Mouse (Mus musculus) layer of hippocampus, postnatal 36 days (tissue): ENCODE measurements around the gene Map7. TPM values are rescaled to one million over a fixed set of nuclear protein-coding genes. Genes with fewer than 3 reads are reported as not detected.
A peak's percentile ranks its signal among the peaks of the same experiment; 100 is the strongest.

Source experiments
- DNase-seq, 2 experiments: peaks; one replicate each; pipeline ENCODE4 v3.0.0; 2022
- total RNA-seq, 2 experiments: library from RNA; stranded (reverse); gene quantifications; 2 replicates each; pipeline ENCODE4 v1.2.3; 2021

The Map7 gene
- total RNA-seq, 2 experiments from 2014 or later: 104 to 121 TPM

GRCm38 (mm10) chr10:20234466-20234865 lies 86.2 kb downstream of the Map7 start:
- no peak for DNase-seq

GRCm38 (mm10) chr10:20235656-20236055 lies 87.4 kb downstream of the Map7 start:
- DNase-seq: no peak

- no peak for DNase-seq
Observed at GRCm38 (mm10) chr10:20236241-20236640, 88.0 kb downstream of the Map7 start.

- DNase-seq: no peak
Observed at GRCm38 (mm10) chr10:20238281-20238680, 90.0 kb downstream of the Map7 start.

GRCm38 (mm10) chr10:20240858-20241257 lies 92.6 kb downstream of the Map7 start:
- no peak for DNase-seq

GRCm38 (mm10) chr10:20243321-20243720 lies 95.0 kb downstream of the Map7 start:
- no peak for DNase-seq

GRCm38 (mm10) chr10:20245082-20245481 lies 96.8 kb downstream of the Map7 start:
- DNase-seq: peak in 1 of 2 experiments; percentile 24

- DNase-seq: no peak
Observed at GRCm38 (mm10) chr10:20249091-20249490, 100.8 kb downstream of the Map7 start.

- no peak for DNase-seq
Observed at GRCm38 (mm10) chr10:20255579-20255978, 107.3 kb downstream of the Map7 start.

GRCm38 (mm10) chr10:20257054-20257643 lies 108.9 kb downstream of the Map7 start:
- no peak for DNase-seq

GRCm38 (mm10) chr10:20257721-20258720 lies 109.8 kb downstream of the Map7 start:
- DNase-seq: no peak

- no peak for DNase-seq
Observed at GRCm38 (mm10) chr10:20259476-20259875, 111.2 kb downstream of the Map7 start.

- no peak for DNase-seq
Observed at GRCm38 (mm10) chr10:20262896-20263295, 114.6 kb downstream of the Map7 start.

GRCm38 (mm10) chr10:20264479-20264878 lies 116.2 kb downstream of the Map7 start:
- DNase-seq: no peak

- no peak for DNase-seq
Observed at GRCm38 (mm10) chr10:20267032-20267431, 118.8 kb downstream of the Map7 start.

GRCm38 (mm10) chr10:20268945-20269344 lies 120.7 kb downstream of the Map7 start:
- no peak for DNase-seq

GRCm38 (mm10) chr10:20272380-20272779 lies 124.1 kb downstream of the Map7 start:
- DNase-seq: no peak

GRCm38 (mm10) chr10:20273278-20273677 lies 125.0 kb downstream of the Map7 start:
- DNase-seq: no peak

GRCm38 (mm10) chr10:20274022-20274421 lies 125.8 kb downstream of the Map7 start:
- no peak for DNase-seq

GRCm38 (mm10) chr10:20281456-20281855 lies 133.2 kb downstream of the Map7 start:
- DNase-seq: no peak

- DNase-seq: peak; percentile 69 to 74
Observed at GRCm38 (mm10) chr10:20285289-20285975, 137.2 kb downstream of the Map7 start.

- DNase-seq: peak in 1 of 2 experiments; percentile 16
Observed at GRCm38 (mm10) chr10:20285994-20286836, 137.9 kb downstream of the Map7 start.
